Mouse (Mus musculus): ENCODE results near the gene Gckr. TPM values are rescaled to one million over a fixed set of nuclear protein-coding genes. Genes with fewer than 3 reads are reported as not detected.

Gckr gene
- polyA plus RNA-seq, 1 experiment: 3.7 TPM

- Histone ChIP-seq H3K4me3 (replicated peaks; ENCODE audit: control insufficient read depth, low read depth, low read length) (no peak overlapping the region), H3K4me1 (ENCODE audit: control insufficient read depth, insufficient read depth, low read length) (no peaks in the 10 kb centered on the region), H3K27ac (ENCODE audit: control insufficient read depth, insufficient read depth, low read depth, low read length, poor library complexity) (no peak overlapping the region)
- WGBS: 89% methylated on average over 2 of the region's 2 CpGs
- TF ChIP-seq POLR2A (IDR thresholded peaks at IDR 0.05; ENCODE audit: borderline replicate concordance, control insufficient read depth, low read depth, low read length): no peak
- no peak for TF ChIP-seq CTCF (IDR thresholded peaks at IDR 0.05; ENCODE audit: control insufficient read depth, insufficient read depth, low read length)
Measured at GRCm38 (mm10) chr5:31255381-31255780, 41.9 kb upstream of the Gckr start.

GRCm38 (mm10) chr5:31255971-31256370 lies 41.3 kb upstream of the Gckr start:
- H3K4me1 ChIP-seq (ENCODE audit: control insufficient read depth, insufficient read depth, low read length): no peaks in the 10 kb centered on the region
- H3K27ac ChIP-seq (ENCODE audit: control insufficient read depth, insufficient read depth, low read depth, low read length, poor library complexity): no peak overlapping the region
- WGBS: 67% methylated on average over 2 of the region's 2 CpGs
- no peak overlapping the region for H3K4me3 ChIP-seq (replicated peaks; ENCODE audit: control insufficient read depth, low read depth, low read length)
- TF ChIP-seq CTCF (IDR thresholded peaks at IDR 0.05; ENCODE audit: control insufficient read depth, insufficient read depth, low read length): no peak
- TF ChIP-seq POLR2A (IDR thresholded peaks at IDR 0.05; ENCODE audit: borderline replicate concordance, control insufficient read depth, low read depth, low read length): no peak

DNA sequence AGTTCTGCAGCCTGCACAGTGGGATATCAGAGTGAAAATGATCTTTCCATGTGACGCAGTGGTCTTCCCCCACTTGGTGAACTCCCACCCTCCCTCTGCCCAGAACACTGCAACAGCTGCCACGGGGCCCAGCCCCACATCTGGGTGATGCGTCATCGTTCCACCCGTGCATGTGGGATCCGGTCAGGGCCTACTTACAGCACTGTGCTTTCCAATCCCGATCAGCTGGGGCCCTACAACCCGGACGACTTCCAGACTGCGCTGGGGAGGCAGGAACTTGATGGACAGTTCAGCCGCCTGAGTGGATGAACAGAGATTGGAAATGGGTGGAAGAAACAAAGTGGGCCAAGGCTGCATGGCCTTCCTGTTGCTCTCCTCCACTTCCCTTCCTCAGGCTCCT lies 39.6 kb upstream of the Gckr start:
- WGBS: 85% methylated on average over 11 of the region's 11 CpGs
- Histone ChIP-seq H3K4me3 (replicated peaks; ENCODE audit: control insufficient read depth, low read depth, low read length) (no peak overlapping the region), H3K4me1 (ENCODE audit: control insufficient read depth, insufficient read depth, low read length) (no peaks in the 10 kb centered on the region), H3K27ac (ENCODE audit: control insufficient read depth, insufficient read depth, low read depth, low read length, poor library complexity) (no peak overlapping the region)
- TF ChIP-seq POLR2A (IDR thresholded peaks at IDR 0.05; ENCODE audit: borderline replicate concordance, control insufficient read depth, low read depth, low read length) (no peak), CTCF (IDR thresholded peaks at IDR 0.05; ENCODE audit: control insufficient read depth, insufficient read depth, low read length) (no peak)

GRCm38 (mm10) chr5:31266101-31266500 lies 31.1 kb upstream of the Gckr start:
- Histone ChIP-seq H3K27ac (ENCODE audit: control insufficient read depth, insufficient read depth, low read depth, low read length, poor library complexity) (no peak overlapping the region), H3K4me3 (replicated peaks; ENCODE audit: control insufficient read depth, low read depth, low read length) (no peak overlapping the region), H3K4me1 (ENCODE audit: control insufficient read depth, insufficient read depth, low read length) (no peaks in the 10 kb centered on the region)
- no peak for TF ChIP-seq CTCF (IDR thresholded peaks at IDR 0.05; ENCODE audit: control insufficient read depth, insufficient read depth, low read length)
- no peak for TF ChIP-seq POLR2A (IDR thresholded peaks at IDR 0.05; ENCODE audit: borderline replicate concordance, control insufficient read depth, low read depth, low read length)
- 77% methylated on average over 7 of the region's 7 CpGs for WGBS

DNA sequence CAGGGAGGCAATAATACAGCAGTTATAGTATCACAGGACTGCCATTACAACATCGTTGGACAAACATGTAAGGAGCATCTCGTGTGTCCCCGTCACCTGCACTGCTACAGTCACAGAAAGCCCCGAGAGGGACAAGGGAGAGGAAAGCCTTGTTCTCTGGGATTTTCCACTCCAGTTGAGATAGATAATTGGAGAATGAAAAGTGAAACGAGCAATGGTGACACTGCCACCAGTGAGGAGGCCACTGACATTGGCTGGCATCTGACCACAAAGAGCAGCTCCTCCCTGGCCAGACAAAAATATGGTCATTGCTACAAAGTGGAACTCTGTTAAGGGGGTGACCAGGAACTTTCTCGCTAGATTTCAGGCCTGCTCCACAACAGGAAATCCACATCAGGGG lies 29.6 kb upstream of the Gckr start:
- H3K4me3 ChIP-seq (replicated peaks; ENCODE audit: control insufficient read depth, low read depth, low read length): no peak overlapping the region
- H3K27ac ChIP-seq (ENCODE audit: control insufficient read depth, insufficient read depth, low read depth, low read length, poor library complexity): no peak overlapping the region
- WGBS: 57% methylated on average over 6 of the region's 6 CpGs
- H3K4me1 ChIP-seq (ENCODE audit: control insufficient read depth, insufficient read depth, low read length): no peaks in the 10 kb centered on the region
- TF ChIP-seq CTCF (IDR thresholded peaks at IDR 0.05; ENCODE audit: control insufficient read depth, insufficient read depth, low read length) (no peak), POLR2A (IDR thresholded peaks at IDR 0.05; ENCODE audit: borderline replicate concordance, control insufficient read depth, low read depth, low read length) (no peak)

DNA sequence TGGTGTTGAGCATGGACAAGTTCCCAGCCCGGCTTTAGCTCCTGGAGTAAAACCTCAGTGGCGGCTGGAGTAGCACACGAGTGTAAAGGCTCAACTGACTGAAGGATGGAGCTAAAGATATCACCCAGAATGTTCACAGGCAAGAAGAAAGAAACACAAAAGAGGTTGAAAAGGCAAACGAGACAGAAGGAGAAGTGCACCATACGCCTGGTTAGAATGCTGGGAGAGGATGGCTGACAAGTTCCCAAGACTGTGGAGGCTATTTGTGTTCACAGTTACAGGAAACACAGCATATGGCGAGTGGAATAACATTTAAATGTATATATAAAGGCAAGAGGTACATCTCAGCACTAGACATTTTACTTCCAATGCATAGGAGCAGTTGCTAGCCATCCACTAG lies 24.2 kb upstream of the Gckr start:
- no peaks in the 10 kb centered on the region for H3K4me1 ChIP-seq (ENCODE audit: control insufficient read depth, insufficient read depth, low read length)
- no peak overlapping the region for H3K27ac ChIP-seq (ENCODE audit: control insufficient read depth, insufficient read depth, low read depth, low read length, poor library complexity)
- 82% methylated on average over 6 of the region's 6 CpGs for WGBS
- TF ChIP-seq CTCF (IDR thresholded peaks at IDR 0.05; ENCODE audit: control insufficient read depth, insufficient read depth, low read length) (no peak), POLR2A (IDR thresholded peaks at IDR 0.05; ENCODE audit: borderline replicate concordance, control insufficient read depth, low read depth, low read length) (no peak)
- no peak overlapping the region for H3K4me3 ChIP-seq (replicated peaks; ENCODE audit: control insufficient read depth, low read depth, low read length)

- Histone ChIP-seq H3K27ac (ENCODE audit: control insufficient read depth, insufficient read depth, low read depth, low read length, poor library complexity) (no peak overlapping the region), H3K4me1 (ENCODE audit: control insufficient read depth, insufficient read depth, low read length) (no peaks in the 10 kb centered on the region; the same call in 1 of the 2 replicates), H3K4me3 (replicated peaks; ENCODE audit: control insufficient read depth, low read depth, low read length) (no peak overlapping the region)
- TF ChIP-seq CTCF (IDR thresholded peaks at IDR 0.05; ENCODE audit: control insufficient read depth, insufficient read depth, low read length) (no peak), POLR2A (IDR thresholded peaks at IDR 0.05; ENCODE audit: borderline replicate concordance, control insufficient read depth, low read depth, low read length) (no peak)
- 41% methylated on average over 20 of the region's 20 CpGs for WGBS
Measured at GRCm38 (mm10) chr5:31279245-31279988, 17.8 kb upstream of the Gckr start.

DNA sequence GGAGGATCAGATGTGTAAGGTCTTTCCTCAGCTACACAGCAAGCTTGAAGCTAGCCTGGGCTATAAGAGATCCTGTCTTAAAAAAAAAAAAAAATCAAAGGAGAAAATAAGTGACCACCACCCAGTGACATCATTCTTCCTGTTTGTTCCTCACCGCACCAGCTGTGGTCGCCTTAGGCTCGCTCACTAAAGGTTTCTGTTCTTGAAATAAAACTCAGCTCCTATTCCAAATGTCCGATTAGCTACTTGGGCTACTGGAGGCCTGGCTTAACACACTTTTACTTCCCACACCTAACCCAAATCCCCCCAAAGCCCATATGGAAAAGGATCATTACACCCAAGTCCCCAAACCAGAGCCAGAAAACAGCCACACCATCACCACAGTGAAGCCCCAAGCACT lies 9.0 kb upstream of the Gckr start:
- 15% methylated on average over 4 of the region's 4 CpGs for WGBS
- H3K4me1 ChIP-seq (ENCODE audit: control insufficient read depth, insufficient read depth, low read length): peaks cover 4% of the 10 kb centered on the region; the same call in 1 of the 2 replicates
- peak overlapping the region; percentile 58 for H3K27ac ChIP-seq (ENCODE audit: control insufficient read depth, insufficient read depth, low read depth, low read length, poor library complexity)
- H3K4me3 ChIP-seq (replicated peaks; ENCODE audit: control insufficient read depth, low read depth, low read length): no peak overlapping the region
- TF ChIP-seq CTCF (IDR thresholded peaks at IDR 0.05; ENCODE audit: control insufficient read depth, insufficient read depth, low read length): no peak
- TF ChIP-seq POLR2A (IDR thresholded peaks at IDR 0.05; ENCODE audit: borderline replicate concordance, control insufficient read depth, low read depth, low read length): no peak

Data from bone marrow, adult 2 months (tissue).